Mouse (Mus musculus): ENCODE measurements around the gene Gm27027. TPM values are rescaled to one million over a fixed set of nuclear protein-coding genes. Genes with fewer than 3 reads are reported as not detected.

The Gm27027 gene
- not detected for total RNA-seq (2023)

GRCm38 (mm10) chr2:93996254-93996653 is at the start of gene Gm27027:
Gene Gm27027, minus strand, starts transcription at chr2:93996354.

GRCm38 (mm10) chr2:94010335-94011291 is 14.5 kb upstream of the Gm27027 start, which contains the start of gene Alkbh3:
Gene Alkbh3, minus strand, starts transcription at chr2:94010807.

GRCm38 (mm10) chr2:93956908-93957784 is 39.0 kb downstream of the Gm27027 start, which contains the start of gene Gm13889:
Gene Gm13889, minus strand, starts transcription at chr2:93957201.

Other genes starting within 250 kb of the Gm27027 start
- gene Ext2, start 173.8 kb downstream of the Gm27027 start, total RNA-seq (2023) = 10 to 100 TPM; 27.1 to 31.8 TPM
- gene Accs, start 146.4 kb downstream of the Gm27027 start, total RNA-seq (2023) = 1 to 10 TPM; 8.4 to 9.0 TPM
- gene Accsl, start 127.2 kb downstream of the Gm27027 start, total RNA-seq (2023) = not detected
- gene Gm13889, start 39.2 kb downstream of the Gm27027 start, total RNA-seq (2023) = under 1 TPM in 1 of 2 experiments, not detected in 1; 0.35 TPM
- gene Alkbh3, start 14.5 kb upstream of the Gm27027 start, total RNA-seq (2023) = 10 to 100 TPM; 26.0 to 30.0 TPM
- gene Hsd17b12, start 161.6 kb upstream of the Gm27027 start, total RNA-seq (2023) = 10 to 100 TPM; 25.5 to 27.1 TPM